Mouse (Mus musculus): Measurements from ENCODE around the gene Abat. TPM values are rescaled to one million over a fixed set of nuclear protein-coding genes. Genes with fewer than 3 reads are reported as not detected.
A peak's percentile ranks its signal among the peaks of the same experiment; 100 is the strongest.
"Not testable (repeated sequence)": the region's sequence is repeated elsewhere in the genome, so short reads cannot be mapped to it uniquely, and the experiment has no call there.

Abat gene
- total RNA-seq, 2 experiments from 2014 or later: 149 to 156 TPM

DNA sequence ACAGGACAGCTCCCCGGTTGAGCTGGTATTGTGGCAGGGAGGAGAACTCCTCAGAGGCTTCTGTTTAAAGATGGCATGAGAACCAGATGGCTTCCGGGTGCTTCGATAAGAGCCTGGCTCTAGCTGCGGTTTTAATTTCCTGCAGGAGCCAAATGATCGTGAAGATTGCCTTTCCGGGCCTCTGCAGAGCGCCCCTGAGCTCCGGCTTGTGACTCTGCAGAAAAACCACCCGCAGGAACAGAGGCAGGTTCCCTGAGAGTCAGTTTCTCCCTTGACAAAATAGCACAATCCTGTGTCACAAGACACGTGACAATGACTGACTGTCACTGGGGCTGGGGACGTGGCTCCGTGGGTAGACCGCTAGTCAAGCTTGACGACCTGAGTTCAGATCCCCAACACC, 16.8 kb downstream of the Abat start:
- no peak for DNase-seq (ENCODE audit: low spot score in 2 of 2)

DNA sequence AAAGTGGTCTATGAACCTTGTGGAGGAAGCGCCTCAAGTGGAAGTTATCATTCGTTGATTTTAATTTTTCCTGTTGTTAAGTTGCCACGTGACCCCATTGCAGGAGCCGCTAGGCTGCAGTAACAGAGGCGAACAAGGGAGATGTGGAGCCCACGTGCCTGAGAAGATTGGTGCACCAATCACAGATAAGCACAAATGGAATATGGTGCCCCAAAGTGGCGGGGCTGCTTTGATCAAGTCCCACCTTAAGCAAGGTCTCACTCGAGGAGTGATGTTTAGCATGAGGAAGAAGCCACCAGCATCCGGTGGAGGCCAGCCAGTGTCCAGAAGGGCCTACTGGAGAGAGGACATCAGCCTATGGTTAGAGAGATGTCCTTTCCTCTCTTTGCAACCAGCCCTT, 19.2 kb downstream of the Abat start:
- DNase-seq (ENCODE audit: low spot score in 2 of 2): no peak

DNA sequence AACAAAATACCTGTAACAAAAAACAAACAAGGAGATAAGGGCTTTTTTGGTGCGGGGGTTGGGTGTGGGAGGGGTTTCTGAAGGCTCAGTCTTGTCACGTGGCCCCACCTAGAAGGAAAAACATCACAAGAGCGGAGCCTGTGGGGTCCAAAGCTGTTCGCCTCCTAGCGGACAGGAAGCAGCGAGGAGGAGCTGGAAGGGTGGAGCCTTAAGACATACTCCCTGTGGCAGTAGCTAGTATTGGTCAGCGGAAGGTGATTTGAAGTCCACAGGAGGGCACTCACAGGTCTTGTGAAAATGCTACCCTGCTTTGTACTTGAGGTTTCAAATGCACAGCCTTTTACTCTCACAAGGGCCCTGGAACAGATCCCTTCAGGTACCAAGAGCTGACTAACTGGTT, 19.7 kb downstream of the Abat start:
- DNase-seq (ENCODE audit: low spot score in 2 of 2): no peak

DNA sequence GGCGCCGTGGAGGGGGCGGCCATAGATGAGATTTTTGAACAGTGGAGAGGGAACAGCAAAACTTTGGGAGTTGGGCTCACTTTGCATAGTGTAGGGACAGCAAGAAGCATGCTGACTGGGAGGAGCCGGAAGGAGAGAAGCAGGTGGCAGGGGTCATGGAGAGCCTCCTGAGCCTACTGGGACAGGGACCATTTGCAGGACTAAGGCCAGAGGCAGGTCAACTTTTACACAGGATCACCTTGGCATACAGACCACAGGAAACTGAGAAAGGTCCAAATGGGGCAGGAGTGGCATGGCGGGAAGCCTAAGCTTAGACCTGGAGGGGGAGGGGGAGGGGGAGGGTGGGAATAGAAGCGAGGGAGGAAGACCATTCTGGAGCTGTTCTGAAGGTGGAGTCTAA, 20.2 kb downstream of the Abat start:
- DNase-seq (ENCODE audit: low spot score in 2 of 2): no peak

DNA sequence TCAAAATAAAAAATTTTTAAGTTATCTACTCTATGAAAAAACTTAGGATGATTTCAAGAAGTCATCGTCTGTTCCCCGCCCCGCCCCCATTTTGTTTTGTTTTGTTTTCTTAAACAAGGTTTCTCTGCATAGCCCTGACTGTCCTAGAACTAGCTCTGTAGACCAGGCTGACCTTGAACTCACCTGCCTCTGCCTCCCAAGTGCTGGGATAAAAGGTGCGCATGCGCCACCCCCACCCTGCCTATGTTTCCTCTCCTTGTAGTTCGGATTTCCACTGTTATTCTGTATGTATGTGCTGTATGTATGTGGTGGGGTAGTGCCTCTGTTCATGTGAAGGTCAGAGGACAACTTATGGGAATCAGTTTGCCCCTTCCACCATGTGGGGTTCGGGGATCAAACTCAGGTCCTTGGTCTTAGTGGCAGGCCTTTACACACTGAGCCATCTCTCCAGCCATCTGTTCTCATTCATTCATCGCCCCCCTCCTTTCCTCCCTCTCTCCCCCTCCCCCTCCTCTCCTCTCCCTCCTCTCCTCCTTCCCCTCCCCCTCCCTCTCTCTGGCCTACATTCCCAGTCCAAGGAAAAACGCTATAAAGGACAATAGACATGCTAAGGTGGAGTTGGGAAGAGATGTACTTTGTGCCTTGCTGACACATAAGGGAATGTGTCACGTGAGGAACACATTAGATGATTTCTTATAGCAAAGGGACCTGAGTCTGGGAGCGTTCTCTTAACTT, 21.4 kb downstream of the Abat start:
- no peak for DNase-seq (ENCODE audit: low spot score in 2 of 2)

DNA sequence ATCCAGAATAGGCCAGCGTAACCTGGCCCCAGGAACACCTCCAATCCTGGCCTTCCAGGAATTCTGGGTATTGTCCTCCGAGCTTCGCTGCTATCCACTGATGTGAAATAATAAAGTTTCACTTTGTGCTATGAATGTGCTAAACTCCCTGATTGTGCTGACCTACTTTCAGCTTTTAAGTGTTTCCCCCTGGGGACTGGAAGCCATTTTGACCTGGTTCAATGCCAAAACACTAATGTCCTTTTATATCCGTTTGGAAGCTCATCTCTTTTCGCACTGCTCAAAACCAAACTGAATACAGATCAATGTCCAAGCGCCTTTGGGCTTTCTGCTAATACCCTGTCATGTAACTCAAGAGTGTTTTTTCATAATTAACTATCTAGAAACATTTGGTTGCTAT, 22.2 kb downstream of the Abat start:
- DNase-seq (ENCODE audit: low spot score in 2 of 2): no peak

DNA sequence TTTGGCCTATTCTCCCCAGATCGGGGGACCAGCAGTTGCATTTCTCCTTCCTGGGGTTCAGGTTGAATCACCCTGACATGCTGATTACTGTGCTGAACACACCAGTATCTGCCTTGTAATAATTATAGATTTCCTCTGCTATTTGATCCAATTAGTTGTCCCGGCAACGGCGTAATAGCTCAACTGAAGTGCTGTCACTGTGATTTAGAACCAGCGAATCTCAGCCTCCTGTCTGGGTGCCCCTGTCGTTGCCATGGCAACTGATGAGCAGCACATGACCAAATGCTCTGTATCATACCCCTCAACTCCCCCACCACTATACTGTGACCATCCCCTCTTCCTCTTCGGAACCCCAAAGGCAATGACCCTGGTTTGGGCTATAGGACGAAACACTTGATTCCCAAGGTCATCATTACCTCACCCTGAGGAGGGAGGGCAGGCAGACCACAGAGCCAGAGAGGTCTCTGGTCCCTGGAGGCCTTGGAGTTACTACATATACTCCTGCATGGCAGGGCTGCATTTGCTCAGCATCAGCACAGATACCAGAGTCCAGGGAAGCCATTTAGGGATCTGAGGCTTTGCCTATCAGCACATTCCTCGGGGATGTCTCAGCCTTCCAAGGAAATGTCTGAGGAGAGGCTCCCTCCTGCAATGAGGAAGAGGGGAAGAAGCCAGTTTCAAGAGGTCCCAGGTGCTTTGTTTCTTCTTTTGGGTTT, 26.1 kb downstream of the Abat start:
- peak; percentile 64 to 81 for DNase-seq (ENCODE audit: low spot score in 2 of 2)

DNA sequence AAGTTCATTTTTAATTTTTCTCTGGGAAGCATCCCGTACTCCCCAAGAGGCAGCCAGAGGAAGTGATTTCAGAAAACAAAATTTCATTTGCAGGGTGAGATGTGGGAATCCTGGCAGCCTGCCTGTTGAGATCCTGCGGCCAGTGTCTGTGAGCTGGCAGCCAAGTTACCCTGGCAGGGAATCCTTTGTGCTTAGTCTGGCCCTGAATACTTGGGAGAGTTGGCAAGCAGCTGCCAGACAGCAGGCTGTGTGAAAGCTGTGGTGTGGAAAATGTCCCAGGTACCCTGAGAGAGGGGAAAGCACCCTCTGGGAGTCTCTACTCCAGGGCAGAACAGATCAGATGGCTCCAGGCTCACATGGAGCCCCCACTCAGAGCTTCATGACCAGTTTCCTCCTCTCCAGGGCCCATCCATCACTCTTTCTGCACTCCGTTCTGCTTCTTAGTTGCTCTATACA, 27.7 kb downstream of the Abat start:
- peak; percentile 79 to 91 for DNase-seq (ENCODE audit: low spot score in 2 of 2)

DNA sequence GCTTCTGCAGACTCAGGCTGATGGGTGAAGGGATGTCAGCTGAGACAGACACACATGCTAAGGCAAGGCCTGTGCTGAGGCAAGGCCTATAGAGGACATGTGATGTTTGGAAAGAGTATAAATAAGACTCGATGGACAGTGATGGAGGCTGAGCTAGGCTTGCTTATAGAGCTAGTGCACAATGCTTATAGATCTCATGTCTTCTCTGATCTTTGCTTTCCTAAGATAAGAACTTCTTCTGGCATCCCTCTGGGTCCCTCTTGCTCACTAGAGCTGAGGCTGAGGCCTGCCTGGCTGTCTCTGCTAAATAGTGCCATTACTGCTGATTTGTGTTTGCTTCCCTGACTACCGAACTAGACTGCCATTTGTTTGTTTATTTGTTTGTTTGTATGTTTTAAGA, 34.6 kb downstream of the Abat start:
- DNase-seq (ENCODE audit: low spot score in 2 of 2): no peak

DNA sequence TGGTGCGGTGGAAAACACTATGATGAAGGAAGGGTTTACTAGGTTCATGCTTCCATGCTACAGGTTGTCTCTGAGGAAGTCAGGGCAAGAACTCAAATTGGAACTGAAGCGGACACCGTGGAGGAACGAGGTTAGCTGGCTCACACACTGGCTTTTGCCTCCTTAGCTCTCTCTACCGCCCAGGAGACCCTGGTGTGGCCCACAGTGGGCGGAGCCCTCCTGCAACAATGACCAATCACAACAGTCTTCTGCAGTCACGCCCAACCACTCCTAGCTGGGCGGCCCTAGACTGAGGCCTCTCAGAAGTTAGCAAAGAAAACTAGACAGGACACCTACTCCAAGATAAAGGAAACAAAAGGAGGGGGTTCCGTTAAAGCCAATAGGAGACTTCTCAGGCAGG, 36.3 kb downstream of the Abat start:
- DNase-seq (ENCODE audit: low spot score in 2 of 2): no peak

DNA sequence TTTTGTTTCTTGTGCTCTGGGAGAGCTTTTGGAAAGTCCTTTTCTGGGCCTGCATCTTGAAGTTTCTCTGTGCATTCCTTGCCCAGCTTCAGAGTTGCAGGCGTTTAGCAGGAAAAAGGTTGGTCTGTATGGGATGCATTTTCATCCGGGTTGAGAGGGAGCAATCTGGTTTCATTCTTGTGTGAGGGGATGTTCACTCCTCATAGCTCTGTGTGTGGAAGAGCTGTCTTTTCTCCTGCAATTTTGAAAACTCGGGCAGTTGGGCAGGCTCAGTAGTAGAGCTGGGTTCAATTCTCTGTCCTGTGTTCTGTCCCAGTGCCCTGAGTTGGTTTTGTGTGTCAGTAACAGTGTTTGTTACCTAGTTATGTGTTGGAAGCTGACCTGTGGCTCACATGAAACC, 41.1 kb downstream of the Abat start:
- no peak for DNase-seq (ENCODE audit: low spot score in 2 of 2)

DNA sequence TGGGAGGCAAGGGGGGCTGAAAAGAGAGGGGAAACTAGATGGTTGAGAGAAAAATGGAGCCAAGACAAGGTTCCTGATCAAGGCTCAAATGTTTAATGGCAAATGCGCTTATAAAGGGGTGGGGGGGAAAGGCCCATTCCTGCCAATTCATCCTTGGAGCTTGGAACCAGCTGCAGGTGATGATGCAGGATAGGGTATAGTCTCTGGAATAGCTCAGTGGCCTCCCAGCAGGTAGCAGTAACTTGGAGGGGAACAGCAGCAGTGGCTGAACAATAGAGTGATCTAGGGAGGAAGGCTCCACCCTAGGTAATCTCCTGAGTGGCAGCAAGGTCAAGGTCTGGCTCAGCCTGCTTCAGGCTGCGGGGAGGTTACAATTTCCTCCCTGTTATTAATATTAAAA, 41.5 kb downstream of the Abat start:
- DNase-seq (ENCODE audit: low spot score in 2 of 2): not testable (repeated sequence)

DNA sequence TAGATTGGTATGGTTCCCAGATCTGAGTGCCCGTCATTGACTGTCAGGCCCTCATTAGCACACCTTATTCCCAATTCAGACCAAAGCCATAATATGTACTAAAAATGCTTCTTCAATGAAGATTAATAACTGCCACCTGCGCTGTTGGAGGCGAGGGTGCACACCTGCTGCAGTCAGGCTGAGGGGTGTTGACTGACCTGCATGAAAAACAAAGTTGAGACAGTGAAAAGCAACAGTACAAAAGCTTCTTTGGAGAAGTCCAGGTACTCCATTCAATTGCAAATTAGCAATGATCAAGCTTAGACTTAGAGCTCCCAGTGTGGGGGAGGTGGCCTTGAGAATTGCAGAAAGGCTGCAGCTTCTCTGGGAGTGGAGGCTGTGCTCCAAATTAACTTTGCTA, 42.1 kb downstream of the Abat start:
- DNase-seq (ENCODE audit: low spot score in 2 of 2): not testable (repeated sequence)

DNA sequence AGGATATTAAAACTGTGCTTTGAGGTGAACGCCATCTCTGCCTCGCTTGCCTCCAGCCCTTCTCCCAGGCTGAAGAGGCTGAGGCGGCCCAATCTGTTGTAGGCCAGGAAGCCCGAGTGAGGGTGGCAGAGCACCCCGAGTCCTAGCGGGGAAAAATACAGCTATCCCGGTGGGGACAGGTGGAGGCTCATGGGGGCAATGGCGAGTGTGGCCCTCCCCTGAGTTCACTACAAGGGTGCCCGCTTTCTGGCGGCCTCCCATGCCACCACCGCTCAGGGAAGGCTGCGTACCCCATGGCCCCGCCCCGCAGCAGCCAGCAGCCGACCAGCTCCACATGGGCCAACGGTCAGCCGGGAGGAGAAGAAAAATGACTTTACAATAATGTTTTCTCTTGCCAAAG, 46.9 kb downstream of the Abat start:
- DNase-seq (ENCODE audit: low spot score in 2 of 2): no peak

DNA sequence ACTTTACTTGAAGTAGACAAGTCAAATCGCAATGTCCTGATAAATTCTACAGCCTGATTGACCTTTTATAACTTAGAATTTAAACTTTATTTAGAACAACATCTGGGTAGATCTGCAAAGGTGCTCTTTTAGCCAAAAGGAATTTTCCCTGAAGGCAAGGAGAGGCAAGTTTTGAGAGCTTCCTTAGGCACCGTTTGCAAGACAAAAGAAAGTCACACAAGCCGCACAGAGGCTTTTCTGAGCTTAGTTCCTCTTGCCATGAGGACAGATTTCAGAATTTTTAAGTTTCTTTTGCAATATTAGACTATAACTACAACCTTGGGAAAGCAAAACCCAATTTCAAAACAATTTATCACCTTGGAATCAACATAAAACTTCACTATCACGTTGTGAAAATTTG, 47.9 kb downstream of the Abat start:
- not testable (repeated sequence) for DNase-seq (ENCODE audit: low spot score in 2 of 2)

DNA sequence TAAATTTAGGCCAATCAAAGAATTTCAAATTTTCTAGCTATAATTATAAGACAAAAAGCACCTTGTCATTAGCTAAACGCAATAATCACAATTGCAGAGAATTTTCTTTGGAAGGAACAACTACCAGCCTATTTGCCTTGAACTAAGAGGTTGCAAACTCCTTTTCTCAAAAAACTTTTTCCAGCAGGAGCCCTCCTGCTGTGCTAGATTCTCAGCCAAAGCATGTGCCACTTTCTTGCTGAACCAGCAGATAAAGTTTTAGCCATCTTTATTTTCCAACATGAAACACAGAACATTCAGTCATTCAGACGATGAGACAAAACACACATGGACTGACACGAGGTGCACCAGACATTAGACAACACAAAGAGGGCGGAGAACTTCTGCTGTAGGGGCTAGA, 48.6 kb downstream of the Abat start:
- not testable (repeated sequence) for DNase-seq (ENCODE audit: low spot score in 2 of 2)

DNA sequence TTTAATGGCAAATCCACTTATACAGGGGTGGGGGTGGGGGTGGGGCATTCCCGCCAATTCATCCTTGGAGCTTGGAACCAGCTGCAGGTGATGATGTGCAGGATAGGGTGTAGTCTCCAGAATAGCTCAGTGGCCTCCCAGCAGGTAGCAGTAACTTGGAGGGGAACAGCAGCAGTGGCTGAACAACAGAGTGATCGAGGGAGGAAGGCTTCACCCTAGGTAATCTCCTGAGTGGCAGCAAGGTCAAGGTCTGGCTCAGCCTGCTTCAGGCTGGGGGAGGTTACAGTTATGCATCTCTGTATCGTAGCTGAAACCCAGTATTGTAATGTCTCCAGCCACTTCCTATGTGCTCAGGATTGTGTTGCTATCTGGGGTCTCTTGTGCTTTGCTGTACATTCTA, 49.6 kb downstream of the Abat start:
- not testable (repeated sequence) for DNase-seq (ENCODE audit: low spot score in 2 of 2)

DNA sequence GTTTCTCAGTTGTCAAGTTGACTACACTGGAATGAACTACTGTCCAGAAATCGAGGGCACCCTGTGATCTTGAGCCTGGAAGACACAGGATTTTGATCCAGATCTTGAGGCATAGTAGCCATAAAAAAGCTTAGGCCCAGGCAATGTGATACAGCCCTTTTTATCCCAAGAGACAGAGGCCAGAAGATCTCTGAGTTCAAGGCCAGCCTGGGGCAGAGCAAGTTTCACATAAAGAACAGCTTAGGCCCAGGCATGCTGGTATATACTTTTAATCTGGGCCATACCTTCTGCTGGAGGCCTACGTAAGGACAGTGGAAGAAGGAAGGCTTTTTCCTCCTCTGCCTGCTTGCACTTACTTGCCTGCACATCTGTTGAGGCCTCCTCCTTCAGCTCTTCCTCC, 51.6 kb downstream of the Abat start:
- DNase-seq (ENCODE audit: low spot score in 2 of 2): no peak

DNA sequence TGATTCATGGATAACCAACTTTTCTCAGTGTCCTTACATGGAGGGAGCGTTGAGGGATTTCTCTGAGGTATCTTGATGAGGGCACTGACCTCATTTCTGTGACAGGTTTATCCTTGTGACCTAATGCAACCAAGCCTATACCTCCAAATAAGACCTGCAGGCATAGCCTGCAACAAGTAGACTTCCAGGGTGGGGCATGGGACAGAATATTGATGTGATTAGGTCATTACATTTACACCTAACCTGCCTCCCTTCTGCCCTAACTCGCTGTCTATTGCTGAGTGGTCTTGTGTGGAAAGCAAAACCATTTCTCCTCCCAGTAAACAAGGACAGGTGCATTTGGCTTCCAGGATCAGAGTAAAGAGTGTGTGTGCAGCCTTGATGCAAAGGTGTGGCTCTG, 52.3 kb downstream of the Abat start:
- no peak for DNase-seq (ENCODE audit: low spot score in 2 of 2)

DNA sequence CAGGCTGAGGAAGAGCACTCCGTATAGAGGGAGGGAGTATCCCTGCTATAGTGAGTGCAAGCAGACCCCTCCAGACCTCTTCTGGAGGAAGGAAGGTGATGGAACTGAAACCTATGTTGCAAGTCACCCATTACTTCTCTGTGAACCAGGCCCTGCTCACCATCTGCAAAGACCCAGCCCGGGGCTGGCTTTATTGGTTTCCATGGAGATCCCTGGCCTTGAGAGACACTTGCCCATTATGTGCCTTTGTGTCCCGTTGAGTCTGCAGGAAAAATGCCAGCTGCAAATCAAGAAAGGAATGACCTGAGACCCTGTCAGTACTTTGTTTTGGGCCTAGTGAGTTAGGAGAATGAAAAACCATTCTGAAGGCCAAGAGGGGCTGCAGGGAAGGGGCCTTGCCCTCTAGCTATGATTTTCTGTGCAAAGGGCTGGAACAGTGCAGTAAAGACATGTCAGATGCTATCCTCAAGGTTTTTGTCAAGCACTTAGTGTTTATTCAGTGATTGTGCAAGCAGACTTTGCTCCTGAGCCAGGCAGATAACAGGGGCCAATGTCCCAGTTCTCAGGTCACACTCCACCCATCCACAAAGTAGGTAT, 53.0 kb downstream of the Abat start:
- peak in 1 of 2 experiments; percentile 31 for DNase-seq (ENCODE audit: low spot score in 2 of 2)

DNA sequence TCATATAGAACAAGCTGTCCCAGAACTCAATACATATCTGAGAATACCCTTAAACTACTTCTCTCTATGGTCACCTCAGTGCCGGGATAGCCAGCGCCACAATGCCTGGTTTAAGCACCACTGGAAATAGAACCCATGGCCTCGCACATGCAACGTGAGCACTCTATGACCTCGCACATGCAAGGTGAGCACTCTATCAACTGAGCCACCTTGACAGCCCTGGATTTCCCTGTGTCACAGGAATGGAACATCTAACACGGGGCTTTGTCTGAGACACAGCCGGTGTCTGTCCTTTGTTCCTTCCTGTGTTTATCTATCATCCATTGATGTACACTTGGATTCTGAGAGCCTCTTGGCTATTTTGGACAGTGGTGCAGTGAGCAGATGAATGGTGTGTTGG, 55.7 kb downstream of the Abat start:
- no peak for DNase-seq (ENCODE audit: low spot score in 2 of 2)

DNA sequence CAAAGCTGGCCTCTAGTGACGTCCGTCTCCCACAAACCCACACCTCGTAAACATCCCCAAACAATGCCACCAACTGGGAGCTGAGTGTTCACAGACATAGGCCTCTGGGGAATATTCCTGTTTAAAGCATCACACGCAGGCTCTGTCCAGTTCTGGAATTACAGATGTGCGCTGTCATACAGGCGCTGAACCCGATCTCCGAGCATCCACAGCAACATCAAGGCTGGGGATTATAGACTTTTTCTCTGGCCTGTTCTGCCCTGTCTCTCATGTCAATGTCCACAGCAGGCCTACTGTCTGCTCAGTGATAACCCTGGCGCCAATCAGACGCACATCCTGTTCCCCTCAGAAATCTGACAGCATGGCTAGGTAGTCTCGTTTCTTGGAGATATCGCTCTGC, 57.1 kb downstream of the Abat start:
- no peak for DNase-seq (ENCODE audit: low spot score in 2 of 2)

All from layer of hippocampus, postnatal 14 days (tissue).